Mouse (Mus musculus) spleen, postnatal 14 days (tissue): ENCODE results near the gene Psip1.
"Not testable (repeated sequence)": the region's sequence is repeated elsewhere in the genome, so short reads cannot be mapped to it uniquely, and the experiment has no call there.

Experiments used
- DNase-seq, 2 experiments: peaks; one replicate each; pipeline ENCODE4 v3.0.0; 2021 to 2022; ENCODE audit warnings: low spot score in 2 of 2

The Psip1 gene

GRCm38 (mm10) chr4:83501037-83501430 lies 14.8 kb upstream of the Psip1 start:
- DNase-seq = no peak

- DNase-seq = no peak
Measured at GRCm38 (mm10) chr4:83500154-83501036, 14.1 kb upstream of the Psip1 start.

GRCm38 (mm10) chr4:83497013-83497412 lies 10.8 kb upstream of the Psip1 start:
- not testable (repeated sequence) for DNase-seq

GRCm38 (mm10) chr4:83493112-83493511 lies 6.9 kb upstream of the Psip1 start:
- DNase-seq = no peak

GRCm38 (mm10) chr4:83489121-83489520 lies 2.9 kb upstream of the Psip1 start:
- DNase-seq = no peak

- DNase-seq = peak; percentile 76 to 82
Measured at GRCm38 (mm10) chr4:83485735-83486116, 533 bp downstream of the Psip1 start.

GRCm38 (mm10) chr4:83485250-83485649 lies 1.0 kb downstream of the Psip1 start:
- DNase-seq = no peak

- no peak for DNase-seq
Measured at GRCm38 (mm10) chr4:83468208-83468607, 18.1 kb downstream of the Psip1 start.

GRCm38 (mm10) chr4:83467615-83468014 lies 18.6 kb downstream of the Psip1 start:
- no peak for DNase-seq

- DNase-seq = no peak
Measured at GRCm38 (mm10) chr4:83464827-83465226, 21.4 kb downstream of the Psip1 start.

- no peak for DNase-seq
Measured at GRCm38 (mm10) chr4:83460106-83460505, 26.2 kb downstream of the Psip1 start.

GRCm38 (mm10) chr4:83450785-83451184 lies 35.5 kb downstream of the Psip1 start:
- no peak for DNase-seq

GRCm38 (mm10) chr4:83441050-83441449 lies 45.2 kb downstream of the Psip1 start:
- DNase-seq = no peak

- DNase-seq = no peak
Measured at GRCm38 (mm10) chr4:83439045-83439444, 47.2 kb downstream of the Psip1 start.

- no peak for DNase-seq
Measured at GRCm38 (mm10) chr4:83438116-83438515, 48.1 kb downstream of the Psip1 start.

GRCm38 (mm10) chr4:83436375-83436774 lies 49.9 kb downstream of the Psip1 start:
- DNase-seq = no peak

GRCm38 (mm10) chr4:83432901-83433300 lies 53.4 kb downstream of the Psip1 start:
- DNase-seq = no peak

GRCm38 (mm10) chr4:83431950-83432349 lies 54.3 kb downstream of the Psip1 start:
- no peak for DNase-seq

GRCm38 (mm10) chr4:83428845-83429244 lies 57.4 kb downstream of the Psip1 start:
- DNase-seq = no peak

GRCm38 (mm10) chr4:83427696-83428095 lies 58.6 kb downstream of the Psip1 start:
- DNase-seq = no peak

GRCm38 (mm10) chr4:83427141-83427540 lies 59.1 kb downstream of the Psip1 start:
- no peak for DNase-seq

- no peak for DNase-seq
Measured at GRCm38 (mm10) chr4:83425119-83425518, 61.1 kb downstream of the Psip1 start.

GRCm38 (mm10) chr4:83423641-83424040 lies 62.6 kb downstream of the Psip1 start:
- DNase-seq = no peak

- DNase-seq = no peak
Measured at GRCm38 (mm10) chr4:83418781-83419180, 67.5 kb downstream of the Psip1 start.
